Mouse (Mus musculus): ENCODE measurements around the gene Chchd3. TPM values are rescaled to one million over a fixed set of nuclear protein-coding genes. Genes with fewer than 3 reads are reported as not detected.

The Chchd3 gene
- polyA plus RNA-seq, 1 experiment = 98.7 TPM

- Histone ChIP-seq H3K36me3 (ENCODE audit: control insufficient read depth, insufficient read depth, low read length) (no peaks in the 10 kb centered on the region; the same call in none of the 2 replicates), H3K4me1 (ENCODE audit: control insufficient read depth, insufficient read depth, low read length) (no peaks in the 10 kb centered on the region), H3K4me3 (ENCODE audit: insufficient read depth, low read depth, low read length) (no peak overlapping the region), H3K27me3 (replicated peaks; ENCODE audit: control insufficient read depth, insufficient read depth, low read length) (no peaks in the 10 kb centered on the region), H3K27ac (ENCODE audit: insufficient read depth, low read depth, low read length) (no peak overlapping the region)
- WGBS = 59% methylated on average over 1 of the region's 1 CpGs
- DNase-seq = no peak
- no peak for TF ChIP-seq POLR2A (IDR thresholded peaks at IDR 0.05; ENCODE audit: low read depth, low read length)
- TF ChIP-seq CTCF (conservative IDR thresholded peaks at IDR 0.05; ENCODE audit: insufficient read depth, insufficient read length, low read depth, low read length) = no peak
Measured at GRCm38 (mm10) chr6:33042880-33043279, 17.2 kb downstream of the Chchd3 start.

GRCm38 (mm10) chr6:33041978-33042377 is 18.1 kb downstream of the Chchd3 start:
- peaks cover 3% of the 10 kb centered on the region for H3K36me3 ChIP-seq (ENCODE audit: control insufficient read depth, insufficient read depth, low read length)
- 85% methylated on average over 2 of the region's 2 CpGs for WGBS
- no peak for TF ChIP-seq POLR2A (IDR thresholded peaks at IDR 0.05; ENCODE audit: low read depth, low read length)
- no peak for TF ChIP-seq CTCF (conservative IDR thresholded peaks at IDR 0.05; ENCODE audit: insufficient read depth, insufficient read length, low read depth, low read length)
- no peak overlapping the region for H3K4me3 ChIP-seq (ENCODE audit: insufficient read depth, low read depth, low read length)
- no peaks in the 10 kb centered on the region for H3K27me3 ChIP-seq (replicated peaks; ENCODE audit: control insufficient read depth, insufficient read depth, low read length)
- H3K4me1 ChIP-seq (ENCODE audit: control insufficient read depth, insufficient read depth, low read length) = no peaks in the 10 kb centered on the region; the same call in 1 of the 2 replicates
- DNase-seq = no peak
- H3K27ac ChIP-seq (ENCODE audit: insufficient read depth, low read depth, low read length) = no peak overlapping the region

- no peaks in the 10 kb centered on the region; the same call in 1 of the 2 replicates for H3K4me1 ChIP-seq (ENCODE audit: control insufficient read depth, insufficient read depth, low read length)
- TF ChIP-seq POLR2A (IDR thresholded peaks at IDR 0.05; ENCODE audit: low read depth, low read length) (no peak), CTCF (conservative IDR thresholded peaks at IDR 0.05; ENCODE audit: insufficient read depth, insufficient read length, low read depth, low read length) (no peak)
- no peak for DNase-seq
- H3K36me3 ChIP-seq (ENCODE audit: control insufficient read depth, insufficient read depth, low read length) = peaks cover 3% of the 10 kb centered on the region
- H3K4me3 ChIP-seq (ENCODE audit: insufficient read depth, low read depth, low read length) = no peak overlapping the region
- no peaks in the 10 kb centered on the region for H3K27me3 ChIP-seq (replicated peaks; ENCODE audit: control insufficient read depth, insufficient read depth, low read length)
- 96% methylated on average over 4 of the region's 4 CpGs for WGBS
- no peak overlapping the region for H3K27ac ChIP-seq (ENCODE audit: insufficient read depth, low read depth, low read length)
Measured at GRCm38 (mm10) chr6:33040360-33041090, 19.5 kb downstream of the Chchd3 start.

GRCm38 (mm10) chr6:33032543-33032942 is 27.5 kb downstream of the Chchd3 start:
- no peak overlapping the region for H3K27ac ChIP-seq (ENCODE audit: insufficient read depth, low read depth, low read length)
- H3K4me3 ChIP-seq (ENCODE audit: insufficient read depth, low read depth, low read length) = no peak overlapping the region
- H3K36me3 ChIP-seq (ENCODE audit: control insufficient read depth, insufficient read depth, low read length) = peaks cover 3% of the 10 kb centered on the region; the same call in 1 of the 2 replicates
- TF ChIP-seq CTCF (conservative IDR thresholded peaks at IDR 0.05; ENCODE audit: insufficient read depth, insufficient read length, low read depth, low read length) (no peak), POLR2A (IDR thresholded peaks at IDR 0.05; ENCODE audit: low read depth, low read length) (no peak)
- WGBS = 100% methylated on average over 1 of the region's 1 CpGs
- no peaks in the 10 kb centered on the region; the same call in 1 of the 2 replicates for H3K4me1 ChIP-seq (ENCODE audit: control insufficient read depth, insufficient read depth, low read length)
- no peaks in the 10 kb centered on the region for H3K27me3 ChIP-seq (replicated peaks; ENCODE audit: control insufficient read depth, insufficient read depth, low read length)
- DNase-seq = no peak

- no peak for TF ChIP-seq CTCF (conservative IDR thresholded peaks at IDR 0.05; ENCODE audit: insufficient read depth, insufficient read length, low read depth, low read length)
- no peak for TF ChIP-seq POLR2A (IDR thresholded peaks at IDR 0.05; ENCODE audit: low read depth, low read length)
- H3K36me3 ChIP-seq (ENCODE audit: control insufficient read depth, insufficient read depth, low read length) = no peaks in the 10 kb centered on the region; the same call in 1 of the 2 replicates
- 76% methylated on average over 2 of the region's 2 CpGs for WGBS
- H3K27ac ChIP-seq (ENCODE audit: insufficient read depth, low read depth, low read length) = no peak overlapping the region
- H3K4me1 ChIP-seq (ENCODE audit: control insufficient read depth, insufficient read depth, low read length) = no peaks in the 10 kb centered on the region; the same call in 1 of the 2 replicates
- H3K4me3 ChIP-seq (ENCODE audit: insufficient read depth, low read depth, low read length) = no peak overlapping the region
- DNase-seq = no peak
- no peaks in the 10 kb centered on the region for H3K27me3 ChIP-seq (replicated peaks; ENCODE audit: control insufficient read depth, insufficient read depth, low read length)
Measured at GRCm38 (mm10) chr6:33031631-33032030, 28.4 kb downstream of the Chchd3 start.

- WGBS = 96% methylated on average over 6 of the region's 6 CpGs
- no peak overlapping the region for H3K4me3 ChIP-seq (ENCODE audit: insufficient read depth, low read depth, low read length)
- no peak overlapping the region for H3K27ac ChIP-seq (ENCODE audit: insufficient read depth, low read depth, low read length)
- H3K27me3 ChIP-seq (replicated peaks; ENCODE audit: control insufficient read depth, insufficient read depth, low read length) = no peaks in the 10 kb centered on the region
- no peak for DNase-seq
- no peaks in the 10 kb centered on the region; the same call in 1 of the 2 replicates for H3K36me3 ChIP-seq (ENCODE audit: control insufficient read depth, insufficient read depth, low read length)
- H3K4me1 ChIP-seq (ENCODE audit: control insufficient read depth, insufficient read depth, low read length) = no peaks in the 10 kb centered on the region; the same call in 1 of the 2 replicates
- TF ChIP-seq POLR2A (IDR thresholded peaks at IDR 0.05; ENCODE audit: low read depth, low read length) (no peak), CTCF (conservative IDR thresholded peaks at IDR 0.05; ENCODE audit: insufficient read depth, insufficient read length, low read depth, low read length) (no peak)
Measured at GRCm38 (mm10) chr6:33028296-33028695, 31.8 kb downstream of the Chchd3 start.

GRCm38 (mm10) chr6:33025041-33025440 is 35.0 kb downstream of the Chchd3 start:
- no peak for TF ChIP-seq POLR2A (IDR thresholded peaks at IDR 0.05; ENCODE audit: low read depth, low read length)
- TF ChIP-seq CTCF (conservative IDR thresholded peaks at IDR 0.05; ENCODE audit: insufficient read depth, insufficient read length, low read depth, low read length) = no peak
- Histone ChIP-seq H3K27me3 (replicated peaks; ENCODE audit: control insufficient read depth, insufficient read depth, low read length) (no peaks in the 10 kb centered on the region), H3K36me3 (ENCODE audit: control insufficient read depth, insufficient read depth, low read length) (no peaks in the 10 kb centered on the region), H3K4me1 (ENCODE audit: control insufficient read depth, insufficient read depth, low read length) (no peaks in the 10 kb centered on the region; the same call in 1 of the 2 replicates), H3K4me3 (ENCODE audit: insufficient read depth, low read depth, low read length) (no peak overlapping the region), H3K27ac (ENCODE audit: insufficient read depth, low read depth, low read length) (no peak overlapping the region)
- WGBS = 98% methylated on average over 2 of the region's 2 CpGs
- DNase-seq = no peak

All from kidney, adult 2 months (tissue).